Mouse (Mus musculus): ENCODE data around the gene Pmvk.

Pmvk gene

DNA sequence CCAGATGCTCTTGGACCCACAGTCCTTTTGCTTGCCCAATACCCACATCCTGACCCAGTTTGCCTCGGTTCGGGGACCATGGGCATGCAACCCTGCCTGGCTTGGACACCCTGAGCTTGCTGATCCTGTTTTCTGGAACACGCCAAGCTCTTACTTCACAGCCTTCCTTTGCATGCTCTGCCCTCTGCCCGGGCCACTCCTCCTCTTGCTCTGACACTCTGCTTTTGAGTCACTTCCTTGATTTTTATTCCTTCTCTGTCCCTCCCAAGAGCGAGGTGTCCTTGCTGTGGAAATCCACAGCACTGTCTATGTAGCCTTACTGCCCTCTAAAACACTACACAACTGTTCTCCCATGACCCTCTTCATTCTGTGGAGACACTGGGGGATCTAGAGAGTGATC, 27.9 kb downstream of the Pmvk start:
- DNase-seq, result no peak

DNA sequence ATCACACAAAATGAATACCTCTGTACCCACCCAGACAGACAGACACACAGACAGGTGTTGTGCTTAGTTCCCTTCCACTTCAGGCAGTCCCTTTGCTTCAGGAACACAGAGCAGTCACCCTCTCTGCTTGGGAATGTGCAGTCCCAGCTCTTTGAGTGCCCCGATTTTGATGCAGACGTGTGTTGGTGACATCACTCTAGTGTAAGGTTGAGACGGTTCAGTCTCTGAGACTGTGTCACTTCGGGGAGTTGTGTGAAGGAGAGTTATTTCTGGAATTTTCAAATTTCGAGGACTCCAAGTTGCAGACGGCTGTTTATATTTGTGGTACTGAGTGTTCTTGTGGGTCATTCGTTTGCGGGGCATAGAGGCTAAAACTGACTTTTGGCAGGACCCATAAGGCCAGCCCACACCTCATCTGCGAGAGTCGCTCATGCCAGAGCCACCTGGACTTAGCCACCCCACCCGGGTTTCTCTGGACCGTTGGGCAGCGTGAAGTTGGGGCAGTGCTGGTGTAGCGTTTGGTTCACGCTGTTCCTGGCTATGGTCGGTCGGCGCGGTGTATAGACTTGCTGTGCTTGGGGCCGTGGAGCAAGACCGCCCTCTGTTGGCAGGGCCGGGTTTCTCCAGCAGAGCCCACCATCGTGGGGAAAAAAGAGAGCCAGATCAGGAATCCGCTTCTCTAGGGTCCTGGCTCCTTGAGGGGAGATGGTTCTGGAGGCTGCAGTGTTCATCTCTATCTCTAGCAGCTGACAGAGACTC, 30.6 kb downstream of the Pmvk start:
- peak; percentile 88 for DNase-seq

DNA sequence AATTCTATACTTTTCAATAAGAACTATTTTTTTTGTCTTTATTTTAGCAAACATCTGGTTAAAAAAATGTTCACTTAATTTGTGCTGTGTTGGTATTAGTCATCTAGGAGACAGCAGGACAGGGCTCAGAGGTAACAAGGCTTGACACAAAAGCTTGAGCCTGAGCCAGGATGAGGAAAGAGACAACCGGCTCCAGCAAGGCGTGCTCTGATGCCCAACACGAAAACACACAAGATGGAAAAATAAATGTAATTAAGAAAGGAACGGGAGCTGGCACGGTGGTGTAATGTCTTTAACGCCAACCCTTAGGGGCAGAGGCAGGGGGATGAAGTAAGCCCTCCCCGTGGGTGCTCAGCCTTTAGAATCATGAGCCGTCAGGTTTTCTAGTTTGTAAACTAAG, 31.8 kb downstream of the Pmvk start:
- no peak for DNase-seq

DNA sequence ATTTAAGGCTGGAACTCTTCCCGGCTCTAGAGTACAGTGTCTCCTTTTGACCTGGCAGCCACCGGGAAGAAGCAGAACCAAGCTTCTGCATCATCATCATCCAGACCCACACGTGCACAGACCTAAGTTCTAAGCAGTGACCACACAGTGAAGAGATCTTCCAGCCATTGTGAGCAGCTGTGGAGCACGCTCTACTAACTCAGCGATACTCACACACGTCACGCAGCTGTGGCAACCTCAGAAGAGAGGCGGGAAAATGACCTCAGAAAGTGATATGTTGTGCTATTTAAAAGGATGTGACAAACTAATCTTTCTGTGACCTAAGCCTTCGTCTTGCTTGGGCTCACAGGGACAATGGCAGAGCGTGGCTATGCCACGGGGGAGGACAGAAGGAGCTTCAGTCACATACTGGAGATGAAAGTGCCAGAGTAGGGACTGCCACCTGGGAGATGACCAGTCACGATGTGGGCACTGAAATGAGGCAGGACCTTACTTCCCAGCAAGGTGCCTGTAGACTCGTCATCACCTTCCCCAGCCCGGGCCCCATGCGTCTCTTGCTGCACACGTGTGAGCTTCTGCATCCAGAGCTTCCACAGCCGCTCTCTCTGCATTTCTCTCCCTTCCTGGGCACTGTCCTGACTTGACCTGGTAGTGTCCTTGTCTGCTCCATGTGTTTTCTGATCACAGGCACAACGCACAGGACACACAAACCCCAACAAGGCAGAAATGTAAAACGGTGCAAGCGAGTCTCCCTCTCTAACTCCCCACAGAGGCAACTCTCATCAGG, 32.8 kb downstream of the Pmvk start:
- DNase-seq, result no peak

DNA sequence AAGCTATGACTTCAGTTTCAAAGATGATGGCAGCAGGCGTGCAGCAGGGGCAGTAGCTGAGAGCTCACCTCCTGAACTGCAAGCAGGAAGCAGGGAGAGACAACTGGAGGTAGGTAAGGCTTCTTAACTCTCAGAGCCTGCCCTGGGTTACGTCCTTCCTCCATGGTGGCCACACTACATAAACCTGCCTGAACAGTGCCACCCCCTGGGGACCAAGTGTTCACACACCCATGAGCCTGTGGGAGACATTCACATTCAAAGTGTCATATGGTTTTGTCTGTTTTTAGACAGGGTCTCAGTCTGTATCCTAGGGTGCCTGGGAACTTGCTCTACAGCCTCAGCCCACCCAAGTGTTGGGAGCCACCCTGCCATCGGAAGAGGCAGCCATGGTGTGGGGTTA, 36.4 kb downstream of the Pmvk start:
- no peak for DNase-seq

DNA sequence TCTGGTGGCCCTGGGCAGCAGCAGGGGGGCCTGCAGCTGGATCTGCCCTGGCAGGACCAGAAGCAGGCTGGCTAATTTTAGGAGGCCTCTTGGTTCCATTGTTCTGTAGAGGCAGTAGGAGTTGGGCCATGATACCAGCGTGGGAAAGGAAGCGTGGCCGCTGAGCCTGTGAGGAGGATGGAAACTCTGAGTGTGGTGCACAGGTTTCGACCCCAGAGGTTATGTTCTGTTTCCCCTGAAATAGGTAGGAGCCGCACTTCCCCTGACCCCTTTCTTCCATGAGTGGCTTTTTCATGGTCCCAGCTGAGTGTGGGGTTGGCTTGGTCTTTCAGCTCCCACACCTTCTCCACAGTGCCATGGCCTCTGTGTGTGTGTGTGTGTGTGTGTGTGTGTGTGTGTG, 37.2 kb downstream of the Pmvk start:
- no peak for DNase-seq

DNA sequence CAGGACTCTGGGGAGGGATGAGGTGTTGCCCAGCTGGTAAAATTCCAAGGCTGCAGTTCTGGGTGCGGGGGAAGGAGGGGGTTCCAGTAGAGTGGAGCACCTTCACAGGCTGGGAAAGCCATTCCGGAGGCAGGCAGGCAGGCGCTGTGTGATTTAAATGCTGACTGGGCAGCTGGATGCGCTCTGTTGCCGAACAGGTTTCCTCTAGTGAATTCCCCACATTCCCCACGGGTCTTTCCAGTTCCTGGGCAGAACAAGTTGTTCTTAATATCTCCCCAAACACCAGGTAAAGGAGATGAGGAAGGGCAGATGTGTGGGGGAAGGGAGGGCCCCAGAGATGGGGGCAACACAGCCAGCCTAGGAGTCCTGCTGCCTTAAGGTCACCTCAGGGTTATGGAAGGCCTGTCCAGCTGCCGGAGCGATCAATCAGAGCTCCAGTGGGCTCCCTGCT, 38.4 kb downstream of the Pmvk start:
- DNase-seq, result no peak

DNA sequence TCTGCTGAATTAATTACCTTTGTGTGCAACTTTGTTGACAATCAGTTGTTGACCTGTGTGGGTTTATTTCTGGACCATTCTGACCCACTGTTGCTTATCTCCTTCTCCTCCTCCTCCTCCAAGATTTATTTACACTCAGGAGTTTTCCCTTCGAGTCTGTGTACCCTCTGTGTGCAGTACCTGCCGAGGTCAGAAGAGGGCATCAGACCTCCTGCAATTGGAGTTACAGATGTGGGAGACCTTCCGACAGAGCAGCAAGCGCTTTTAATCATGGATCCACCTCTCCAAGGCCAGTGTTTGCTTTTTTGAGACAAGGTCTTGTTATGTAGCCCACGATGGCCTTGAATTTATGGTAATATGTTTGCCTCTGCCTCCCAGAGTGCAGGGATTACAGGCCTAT, 40.3 kb downstream of the Pmvk start:
- no peak for DNase-seq

DNA sequence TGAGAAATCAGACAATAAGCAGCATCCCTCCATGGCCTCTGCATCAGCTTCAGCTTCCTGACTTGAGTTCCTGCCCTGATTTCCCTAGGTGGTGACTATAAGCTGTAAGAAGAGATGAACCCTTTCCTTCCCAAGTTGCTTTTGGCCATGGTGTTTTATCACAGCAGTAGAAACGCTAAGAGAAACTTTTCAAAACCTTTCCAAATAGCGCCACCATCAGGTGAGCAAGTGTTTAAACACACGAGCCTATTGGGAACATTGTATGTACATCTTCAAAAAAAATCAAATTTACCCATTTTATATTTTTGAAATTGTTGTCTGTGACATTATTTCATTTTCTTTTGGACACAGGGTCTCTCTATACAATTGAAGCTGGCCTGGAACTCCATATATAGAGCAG, 42.0 kb downstream of the Pmvk start:
- DNase-seq, result no peak

DNA sequence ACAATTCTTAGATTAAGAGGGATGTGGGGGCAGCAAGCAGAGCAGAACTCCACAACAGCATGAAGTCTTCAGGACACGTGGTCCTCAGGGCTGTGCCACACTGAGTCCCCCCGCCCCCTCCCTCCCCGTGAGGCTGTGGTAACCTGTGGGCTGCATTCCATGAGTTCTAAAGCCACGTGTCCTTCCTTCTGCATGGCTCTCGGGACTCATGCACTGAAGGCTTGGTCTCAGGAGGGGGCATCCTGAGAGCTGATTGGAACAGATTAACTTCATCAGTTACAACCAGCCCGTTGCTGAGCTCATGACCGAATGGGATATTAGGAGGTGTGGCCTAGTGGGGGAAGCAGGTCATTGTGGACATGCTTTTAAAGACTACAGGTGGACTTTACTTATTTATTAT, 45.4 kb downstream of the Pmvk start:
- no peak for DNase-seq

DNA sequence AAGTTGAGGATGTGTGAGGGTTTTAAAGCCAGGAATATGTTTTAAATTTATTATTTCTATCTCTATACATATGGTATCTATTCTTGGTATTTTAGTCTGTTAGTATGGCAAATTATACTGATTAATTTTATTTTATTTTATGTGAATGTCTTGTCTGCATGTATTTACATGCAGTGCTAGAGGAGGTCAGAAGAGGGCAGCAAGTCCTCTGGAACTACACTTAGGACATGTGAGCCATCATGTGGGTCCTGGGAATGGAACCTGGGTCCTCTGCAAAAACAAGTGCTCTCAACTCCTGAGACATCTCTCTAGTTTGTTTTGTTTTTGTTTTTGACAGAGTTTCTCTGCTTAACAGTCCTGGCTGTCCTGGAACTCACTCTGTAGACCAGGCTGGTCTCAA, 47.1 kb downstream of the Pmvk start:
- no peak for DNase-seq

DNA sequence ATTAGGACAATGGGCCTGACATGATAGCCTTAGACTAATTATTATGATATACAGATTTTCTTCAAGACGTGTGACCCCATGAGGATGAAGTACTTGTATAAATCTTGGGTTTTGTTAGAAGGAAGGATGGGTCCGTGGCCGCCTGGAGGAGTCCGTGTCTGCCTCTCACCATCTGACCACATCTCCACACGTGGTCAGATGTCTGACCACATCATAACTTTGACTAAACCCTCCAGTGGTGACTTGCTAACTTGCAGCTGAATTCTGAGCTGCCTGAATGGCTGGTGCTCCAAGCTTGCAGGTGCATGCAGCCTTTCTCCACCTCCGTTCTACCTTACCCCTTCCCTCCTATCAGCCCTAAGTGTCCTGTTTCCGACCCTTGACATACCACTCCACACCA, 48.2 kb downstream of the Pmvk start:
- DNase-seq, result no peak

DNA sequence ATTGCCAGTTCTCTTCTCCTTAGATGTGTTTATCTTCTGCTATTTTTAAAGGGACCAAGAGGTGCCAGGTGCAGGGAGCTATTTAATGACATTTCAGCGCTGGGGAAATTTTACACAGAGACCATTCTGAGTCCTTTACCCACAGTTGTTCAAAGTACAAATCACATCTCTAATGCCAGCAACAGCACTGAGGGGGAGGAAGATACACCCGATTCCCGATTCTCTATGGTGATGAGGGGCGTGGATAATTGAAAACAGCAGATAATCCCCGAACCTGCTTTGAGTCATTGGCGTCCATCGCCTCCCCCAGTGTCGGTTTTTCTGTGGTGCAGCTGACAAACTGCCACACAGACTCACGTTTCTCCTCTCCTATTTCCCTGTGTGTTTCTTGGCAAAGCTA, 53.7 kb downstream of the Pmvk start:
- no peak for DNase-seq

DNA sequence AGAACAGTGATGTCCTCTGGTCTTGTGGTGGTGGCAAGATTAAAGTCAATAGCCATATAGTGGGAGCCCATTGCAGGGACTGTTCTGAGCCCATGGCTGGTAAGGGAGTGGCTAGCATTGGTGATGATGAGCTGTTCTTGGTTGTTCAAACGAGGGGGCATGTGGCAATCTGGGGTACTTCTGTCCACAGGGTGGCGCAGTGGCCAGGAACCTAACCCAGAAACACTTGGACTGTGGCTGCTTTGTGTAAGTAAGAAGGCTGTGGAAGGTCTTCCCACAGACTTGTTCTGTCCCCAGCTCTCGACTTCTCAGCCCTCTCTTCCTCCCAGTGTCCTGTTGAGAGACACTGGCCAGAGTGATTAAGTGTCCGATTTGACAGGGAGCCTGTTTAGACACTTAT, 56.6 kb downstream of the Pmvk start:
- peak; percentile 49 to 59 for DNase-seq

DNA sequence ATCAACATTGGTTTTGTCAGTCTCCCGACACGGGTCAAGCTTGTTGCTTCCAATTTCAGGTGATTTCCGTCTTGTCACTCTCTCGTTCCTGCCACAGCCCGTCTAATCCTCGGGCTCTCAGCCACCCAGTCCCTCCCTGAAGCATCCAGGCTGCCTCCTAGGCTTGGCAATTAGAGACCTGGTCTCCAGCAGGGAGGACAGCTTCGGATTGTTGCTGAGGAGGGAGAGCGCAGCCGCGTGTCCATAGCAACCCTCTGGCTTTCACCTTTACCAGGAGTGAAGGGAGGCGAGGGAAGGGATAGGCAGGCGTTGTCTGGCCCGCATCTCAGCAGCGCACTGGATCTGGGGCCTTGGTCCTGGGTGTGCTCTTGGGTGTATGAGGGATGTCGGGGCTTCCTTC, 57.1 kb downstream of the Pmvk start:
- DNase-seq, result no peak

DNA sequence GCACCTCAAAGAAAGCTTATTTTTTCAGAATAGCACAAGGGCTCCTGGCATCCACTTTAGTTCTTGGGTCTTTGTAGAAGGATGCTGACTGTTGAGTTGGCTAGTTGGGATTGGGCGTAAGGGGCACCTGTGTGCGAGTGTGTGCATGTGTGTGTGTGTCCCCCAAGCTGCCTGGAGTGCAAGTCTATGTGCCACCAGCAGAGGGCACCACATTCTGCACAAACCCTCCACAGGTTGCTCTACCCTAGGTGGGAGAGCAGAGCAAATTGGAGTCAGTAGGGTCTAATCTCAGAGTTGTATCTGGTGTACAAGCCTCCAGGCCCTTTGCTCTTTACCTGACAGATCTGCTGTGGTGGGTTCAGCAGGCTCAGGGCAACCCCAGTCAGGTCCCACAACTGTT, 57.9 kb downstream of the Pmvk start:
- peak; percentile 38 to 47 for DNase-seq

DNA sequence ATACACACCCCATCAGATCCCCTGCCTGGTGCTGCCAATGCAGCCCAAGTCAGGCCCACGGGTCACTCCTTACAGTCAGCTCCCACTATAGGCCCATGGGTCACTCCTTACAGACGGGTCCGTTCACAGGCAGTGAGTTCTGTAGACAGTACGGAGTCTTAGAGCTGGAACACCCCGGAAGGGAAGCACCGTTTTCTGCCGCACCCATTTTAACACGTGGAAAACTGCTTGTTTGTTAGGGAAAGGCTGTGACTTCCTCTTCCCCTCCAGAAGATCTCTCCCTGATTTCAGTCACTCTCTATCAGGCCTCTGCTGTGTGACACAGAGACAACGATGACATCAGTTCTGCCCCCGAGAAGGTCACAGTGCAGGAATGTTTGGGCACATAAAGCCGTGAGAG, 61.1 kb downstream of the Pmvk start:
- no peak for DNase-seq

DNA sequence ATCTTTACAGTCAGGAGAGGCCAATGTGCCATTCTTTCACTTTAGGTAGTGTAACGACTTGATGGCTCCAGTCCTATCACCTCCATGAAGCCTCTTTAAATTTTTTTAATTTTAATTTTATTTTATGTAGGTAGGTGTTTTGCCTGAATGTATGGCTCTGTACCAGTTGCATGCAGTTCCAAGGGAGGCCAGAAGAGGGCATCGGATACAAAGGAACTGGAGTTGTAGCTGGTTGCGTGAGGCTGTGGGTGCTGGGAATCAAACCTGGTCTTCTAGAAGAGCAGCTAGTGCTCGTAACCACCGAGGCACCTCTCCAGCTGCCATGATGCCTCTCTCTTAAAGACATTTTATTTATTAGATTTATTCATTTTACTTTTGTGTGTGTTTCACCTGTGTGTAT, 62.0 kb downstream of the Pmvk start:
- DNase-seq, result no peak

Data from B cell, adult 2 months (primary cell).